Mouse (Mus musculus) adrenal gland, adult 18-20 months (tissue): Measurements from ENCODE around the gene Olfr1258. TPM values are rescaled to one million over a fixed set of nuclear protein-coding genes. Genes with fewer than 3 reads are reported as not detected.
"Not testable (repeated sequence)": the region's sequence is repeated elsewhere in the genome, so short reads cannot be mapped to it uniquely, and the experiment has no call there.

ENCODE experiments used
- DNase-seq, 2 experiments: peaks; one replicate each; pipeline ENCODE4 v3.0.0; 2021 to 2022; ENCODE audit warnings: low spot score in 2 of 2
- long read RNA-seq, 2 experiments: library from polyadenylated mRNA; stranded (forward); transcript quantifications; one replicate each; pipeline ENCODE4 v2.0.0; 2021
- total RNA-seq, 2 experiments: library from RNA; stranded (reverse); gene quantifications; 1 replicate in 1 of 2; 2 replicates in 1 of 2; pipeline ENCODE4 v1.2.3; 2021

Olfr1258 gene
- total RNA-seq: not detected
- long read RNA-seq, experiment 1: 0 reads
- long read RNA-seq, experiment 2: 0 reads

DNA sequence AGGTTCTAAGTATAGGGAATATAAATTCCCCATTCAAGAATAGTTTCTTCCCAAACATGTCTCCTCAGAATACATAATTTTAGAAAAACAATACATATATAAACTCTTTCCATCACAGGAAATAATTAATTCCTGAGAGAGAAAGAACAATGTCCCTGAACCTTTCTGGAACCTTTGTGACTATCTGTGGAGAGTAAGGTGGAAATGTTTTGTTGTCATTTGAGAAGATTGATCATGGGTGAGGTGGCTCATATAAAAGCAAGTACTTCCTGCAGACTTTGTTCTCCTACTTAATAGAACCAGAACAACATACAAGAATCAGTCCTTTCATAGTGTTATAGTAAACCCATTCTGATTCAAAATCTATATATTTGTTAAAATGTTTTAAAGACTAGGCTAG is at the start of gene Olfr1258:
Gene Olfr1258, plus strand, starts transcription at position 301 of the 400 bp plus-strand sequence.
- DNase-seq: no peak

DNA sequence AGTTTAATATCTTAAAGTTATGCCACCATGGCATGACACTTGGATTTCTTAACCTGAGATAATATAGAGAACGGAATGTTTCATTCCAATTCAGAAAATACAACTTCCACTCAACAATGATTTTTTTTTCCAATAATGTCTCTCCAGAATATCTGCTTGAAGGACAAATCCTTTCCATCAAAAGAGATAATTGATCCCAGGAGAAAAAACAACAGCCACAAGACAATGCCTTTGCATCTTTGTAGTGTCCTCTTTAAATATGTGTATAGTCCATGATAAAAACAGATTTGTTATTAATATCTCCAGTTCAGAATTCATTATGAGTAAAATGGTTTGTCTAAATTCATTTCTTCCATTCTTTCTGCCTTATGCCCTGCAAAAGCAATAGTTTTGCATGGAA is 49.0 kb upstream of the Olfr1258 start, which contains the start of gene Olfr1257:
Gene Olfr1257, plus strand, starts transcription at position 301 of the 400 bp plus-strand sequence.
- DNase-seq: no peak

DNA sequence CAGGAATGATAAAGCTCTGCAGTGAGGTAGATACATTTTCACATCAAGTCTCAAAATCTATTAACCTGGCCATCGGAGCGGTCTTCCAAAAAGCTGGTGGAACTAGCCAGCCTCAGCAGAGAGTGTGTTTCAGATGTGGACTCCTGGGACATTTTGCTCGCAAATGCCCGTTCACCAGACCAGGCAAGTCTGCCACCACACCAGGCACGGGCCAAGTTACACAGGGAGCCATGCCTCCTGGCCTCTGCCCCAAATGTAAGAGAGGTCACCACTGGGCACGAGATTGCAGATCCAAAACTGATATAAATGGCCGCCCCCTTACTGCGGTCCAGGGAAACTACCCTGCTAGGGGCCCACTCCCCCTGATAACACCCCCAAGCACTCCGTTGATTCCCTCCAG is 14.5 kb upstream of the Olfr1258 start:
- not testable (repeated sequence) for DNase-seq

DNA sequence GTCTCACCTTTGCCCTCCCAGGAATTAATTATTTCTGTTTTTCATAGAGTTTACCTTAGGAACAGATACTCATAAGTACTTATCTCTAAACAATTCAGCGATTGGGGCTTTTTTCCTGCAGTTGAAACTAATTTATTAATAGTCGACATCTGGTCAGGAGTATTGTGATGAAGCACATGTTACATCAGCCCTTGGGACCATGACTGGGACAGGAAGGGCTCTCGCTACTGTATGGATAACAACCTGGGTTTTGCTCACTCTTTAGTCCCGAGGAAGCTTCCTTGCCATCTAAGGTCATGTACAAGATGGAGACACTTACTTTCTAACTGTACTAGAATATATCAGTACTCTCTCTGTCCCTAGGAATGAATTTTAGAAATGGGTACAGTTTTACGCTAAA is 21.5 kb downstream of the Olfr1258 start, which contains the start of gene Olfr1259:
Gene Olfr1259, minus strand, starts transcription at position 101 of the 400 bp plus-strand sequence.
- no peak for DNase-seq

DNA sequence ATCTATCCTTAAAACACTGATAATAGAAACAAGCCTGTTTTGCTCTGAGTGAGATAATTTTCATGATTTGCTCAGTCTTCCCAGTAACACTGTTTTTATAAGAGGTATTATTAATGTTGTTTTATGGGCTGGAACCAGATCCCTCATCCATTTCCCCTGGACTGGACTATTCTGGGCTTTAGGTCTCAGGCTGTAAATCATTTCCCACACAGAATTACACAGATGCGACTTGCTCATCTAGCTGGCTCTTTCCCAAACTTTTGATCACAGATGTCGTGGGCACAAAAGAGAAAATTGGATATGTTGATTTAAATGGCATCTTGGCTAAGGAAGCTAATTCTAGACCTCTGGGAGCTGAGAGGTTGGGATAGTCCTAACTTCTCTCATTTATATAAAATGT is 47.1 kb downstream of the Olfr1258 start, which contains the start of gene Olfr1260:
Gene Olfr1260, plus strand, starts transcription at position 157 of the 400 bp plus-strand sequence.
- no peak for DNase-seq

DNA sequence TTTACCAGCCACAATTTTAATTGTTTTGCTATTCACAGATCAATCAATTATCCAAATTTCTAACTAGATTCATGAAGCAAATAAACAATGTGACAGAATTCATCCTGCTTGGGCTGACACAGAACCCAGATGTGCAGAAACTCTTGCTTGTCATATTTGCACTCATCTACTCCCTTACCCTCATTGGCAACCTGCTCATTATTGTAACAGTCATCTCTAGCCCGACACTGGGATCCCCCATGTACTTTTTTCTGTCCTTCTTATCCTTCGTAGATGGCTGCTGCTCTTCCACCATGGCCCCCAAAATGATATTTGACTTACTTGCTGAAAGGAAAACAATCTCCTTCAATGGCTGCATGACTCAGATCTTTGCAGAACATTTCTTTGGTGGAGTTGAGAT is 50.6 kb downstream of the Olfr1258 start:
- no peak for DNase-seq

Other genes starting within 250 kb of the Olfr1258 start
- gene Olfr1252, start 202.3 kb upstream of the Olfr1258 start, total RNA-seq: not detected
- not detected for gene Olfr1253, start 170.2 kb upstream of the Olfr1258 start, total RNA-seq
- gene Olfr1254, start 133.7 kb upstream of the Olfr1258 start, total RNA-seq: not detected
- gene Olfr1255, start 115.3 kb upstream of the Olfr1258 start, total RNA-seq: not detected
- not detected for gene Olfr1256, start 85.8 kb upstream of the Olfr1258 start, total RNA-seq
- not detected for gene Olfr48, start 79.1 kb upstream of the Olfr1258 start, total RNA-seq
- gene Olfr1257, start 48.9 kb upstream of the Olfr1258 start, total RNA-seq: not detected
- not detected for gene Olfr1259, start 21.4 kb downstream of the Olfr1258 start, total RNA-seq
- gene Olfr1260, start 47.0 kb downstream of the Olfr1258 start, total RNA-seq: not detected
- gene Olfr1261, start 63.9 kb downstream of the Olfr1258 start, total RNA-seq: not detected
- not detected for gene Olfr1262, start 72.8 kb downstream of the Olfr1258 start, total RNA-seq
- not detected for gene Olfr1263, start 84.8 kb downstream of the Olfr1258 start, total RNA-seq
- gene Olfr1264, start 98.3 kb downstream of the Olfr1258 start, total RNA-seq: not detected
- gene Olfr1265, start 108.0 kb downstream of the Olfr1258 start, total RNA-seq: not detected
- not detected for gene Olfr140, start 136.3 kb downstream of the Olfr1258 start, total RNA-seq
- not detected for gene Olfr1269, start 194.1 kb downstream of the Olfr1258 start, total RNA-seq
- gene Olfr32, start 215.0 kb downstream of the Olfr1258 start, total RNA-seq: not detected
- not detected for gene Olfr1270, start 225.8 kb downstream of the Olfr1258 start, total RNA-seq